ENCODE assay signal across 15 mouse cellular contexts in the genomic region with DNA sequence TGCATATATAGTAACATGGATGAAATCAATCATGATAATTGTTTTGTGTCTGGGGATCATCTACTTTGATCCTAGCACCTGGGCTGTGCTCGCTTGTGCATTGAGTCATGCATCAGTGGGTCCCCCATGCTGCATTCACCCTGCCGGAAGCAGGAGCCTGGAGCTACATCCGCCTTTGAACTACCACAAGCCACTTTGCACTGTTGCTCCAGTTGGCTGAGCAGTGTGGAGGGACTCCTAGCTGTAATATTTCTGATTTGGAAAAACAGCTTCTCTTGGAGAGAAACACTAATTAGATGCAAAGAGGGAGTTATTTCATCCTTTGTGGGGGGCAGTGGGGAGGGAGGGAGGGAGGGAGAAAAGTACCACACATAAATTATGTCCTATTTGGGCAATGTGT.
DNase-seq lines count a peak whose midpoint lies in the region; ATAC-seq and TF ChIP-seq lines count a peak whose summit lies in the region.
"Had no signal": no experiment of that assay in that cellular context is flagged by ENCODE, and none has a peak within 500 bp of the region (broad histone marks: within the 10 kb centered on the region; RNA-seq: fewer than 3 reads in every experiment).

No protein-coding gene starts in this region.

- TF ChIP-seq CTCF in brain, embryonic 14.5 days (IDR thresholded peaks at IDR 0.05; ENCODE audit: borderline replicate concordance, extremely low read depth, insufficient read depth, insufficient read length), result no peak

- no peaks in the 10 kb centered on the region for H3K36me3 ChIP-seq in kidney, embryonic 14.5 days (ENCODE audit: control insufficient read depth, insufficient read depth, low read length)
- H3K36me3 ChIP-seq in midbrain, embryonic 14.5 days (ENCODE audit: control insufficient read depth, insufficient read depth, low read length), result no peaks in the 10 kb centered on the region
- H3K36me3 ChIP-seq: limb, embryonic 15.5 days; neural tube, embryonic 15.5 days; stomach, embryonic 15.5 days had no signal

- peak; percentile 87 for ATAC-seq in kidney, embryonic 14.5 days (ENCODE audit: low FRiP score, low TSS enrichment)
- ATAC-seq in midbrain, embryonic 14.5 days (ENCODE audit: low FRiP score, low TSS enrichment), result peak; percentile 37; the same call in 1 of the 2 replicates
- ATAC-seq: intestine, postnatal 0 days had no signal

- H3K27ac ChIP-seq in kidney, embryonic 14.5 days (ENCODE audit: low read depth, low read length), result no peak overlapping the region; the same call in 1 of the 2 replicates
- no peak overlapping the region for H3K27ac ChIP-seq in midbrain, embryonic 14.5 days (replicated peaks; ENCODE audit: low read depth, low read length)
- H3K27ac ChIP-seq: limb, embryonic 15.5 days; neural tube, embryonic 15.5 days; stomach, embryonic 15.5 days had no signal

- no peak for DNase-seq in kidney, postnatal 36 days
- peak; percentile 8 for DNase-seq in MN1 (ENCODE audit: low spot score)
- DNase-seq in brain, embryonic 14.5 days (ENCODE audit: low read depth), result peak; percentile 50
- DNase-seq in midbrain, embryonic 14.5 days, result peak; percentile 59
- DNase-seq in testis, postnatal 10 days (ENCODE audit: low spot score), result no peak
- no peak for DNase-seq in layer of hippocampus, postnatal 25 days (ENCODE audit: extremely low spot score in 1 of 2, low spot score in 1 of 2)
- DNase-seq: cerebellum, adult 9-10 months; heart, postnatal 4 days; lung, postnatal 10 days had no signal

- no peak overlapping the region for H3K9ac ChIP-seq in kidney, embryonic 14.5 days (ENCODE audit: low read depth, low read length)
- H3K9ac ChIP-seq in midbrain, embryonic 14.5 days (replicated peaks; ENCODE audit: low read length), result no peak overlapping the region
- H3K9ac ChIP-seq: limb, embryonic 15.5 days; neural tube, embryonic 15.5 days; stomach, embryonic 15.5 days had no signal

- H3K4me3 ChIP-seq in kidney, embryonic 14.5 days (ENCODE audit: low read length), result no peak overlapping the region
- no peak overlapping the region for H3K4me3 ChIP-seq in midbrain, embryonic 14.5 days (replicated peaks; ENCODE audit: low read depth, low read length)
- H3K4me3 ChIP-seq: limb, embryonic 15.5 days; myocyte; neural tube, embryonic 15.5 days; stomach, embryonic 15.5 days had no signal

- H3K27me3 ChIP-seq in kidney, embryonic 14.5 days (ENCODE audit: control insufficient read depth, insufficient read depth, low read length), result no peaks in the 10 kb centered on the region
- H3K27me3 ChIP-seq in midbrain, embryonic 14.5 days (ENCODE audit: control insufficient read depth, insufficient read depth, low read length), result no peaks in the 10 kb centered on the region
- H3K27me3 ChIP-seq: limb, embryonic 15.5 days; stomach, embryonic 15.5 days had no signal

- H3K4me1 ChIP-seq in kidney, embryonic 14.5 days (ENCODE audit: control insufficient read depth, insufficient read depth, low read length), result no peaks in the 10 kb centered on the region
- peaks cover 18% of the 10 kb centered on the region for H3K4me1 ChIP-seq in midbrain, embryonic 14.5 days (ENCODE audit: control insufficient read depth, insufficient read depth, low read length)
- H3K4me1 ChIP-seq: limb, embryonic 15.5 days; stomach, embryonic 15.5 days had no signal

- H3K4me2 ChIP-seq in kidney, embryonic 14.5 days (replicated peaks; ENCODE audit: low read depth, low read length), result no peak overlapping the region
- no peak overlapping the region for H3K4me2 ChIP-seq in midbrain, embryonic 14.5 days (ENCODE audit: low read length)
- H3K4me2 ChIP-seq: limb, embryonic 15.5 days; neural tube, embryonic 15.5 days; stomach, embryonic 15.5 days had no signal

- WGBS in kidney, embryonic 14.5 days, result 28% methylated on average over 3 of the region's 3 CpGs
- WGBS in midbrain, embryonic 14.5 days, result 13% methylated on average over 3 of the region's 3 CpGs

- no peak for TF ChIP-seq POLR2A in brain, embryonic 14.5 days (IDR thresholded peaks at IDR 0.05; ENCODE audit: borderline replicate concordance, extremely low read depth, insufficient read depth, insufficient read length, poor library complexity, severe bottlenecking)

- no peaks in the 10 kb centered on the region for H3K9me3 ChIP-seq in kidney, embryonic 14.5 days (ENCODE audit: control insufficient read depth, low read length)
- H3K9me3 ChIP-seq in midbrain, embryonic 14.5 days (ENCODE audit: control insufficient read depth, low read length), result no peaks in the 10 kb centered on the region
- H3K9me3 ChIP-seq: limb, embryonic 15.5 days; neural tube, embryonic 15.5 days; stomach, embryonic 15.5 days had no signal

Comparison
In these comparisons a context has a peak if more than half of its experiments do, and no peak if none do; other contexts are left out.
1. DNase-seq: peak in MN1 (single experiment), brain, embryonic 14.5 days (single experiment) and midbrain, embryonic 14.5 days (single experiment); none in kidney, postnatal 36 days (0 of 2), testis, postnatal 10 days (single experiment) and layer of hippocampus, postnatal 25 days (0 of 2).